Mouse (Mus musculus): ENCODE measurements around the gene Crybg3.
A peak's percentile ranks its signal among the peaks of the same experiment; 100 is the strongest.

Crybg3 gene

GRCm38 (mm10) chr16:59583515-59583914, 17.3 kb downstream of the Crybg3 start:
- no peak for DNase-seq (ENCODE audit: low read depth, low spot score)

GRCm38 (mm10) chr16:59579237-59579636, 21.5 kb downstream of the Crybg3 start:
- DNase-seq (ENCODE audit: low read depth, low spot score) = no peak

GRCm38 (mm10) chr16:59573961-59574360, 26.8 kb downstream of the Crybg3 start:
- DNase-seq (ENCODE audit: low read depth, low spot score) = no peak

- no peak for DNase-seq (ENCODE audit: low read depth, low spot score)
Observed at GRCm38 (mm10) chr16:59572685-59573084, 28.1 kb downstream of the Crybg3 start.

- no peak for DNase-seq (ENCODE audit: low read depth, low spot score)
Observed at GRCm38 (mm10) chr16:59570807-59571206, 30.0 kb downstream of the Crybg3 start.

- DNase-seq (ENCODE audit: low read depth, low spot score) = no peak
Observed at GRCm38 (mm10) chr16:59569837-59570236, 30.9 kb downstream of the Crybg3 start.

- peak; percentile 28 for DNase-seq (ENCODE audit: low read depth, low spot score)
Observed at GRCm38 (mm10) chr16:59567721-59568381, 32.9 kb downstream of the Crybg3 start.

GRCm38 (mm10) chr16:59566437-59566836, 34.3 kb downstream of the Crybg3 start:
- DNase-seq (ENCODE audit: low read depth, low spot score) = no peak

GRCm38 (mm10) chr16:59565631-59566030, 35.1 kb downstream of the Crybg3 start:
- DNase-seq (ENCODE audit: low read depth, low spot score) = no peak

GRCm38 (mm10) chr16:59564025-59564424, 36.8 kb downstream of the Crybg3 start:
- no peak for DNase-seq (ENCODE audit: low read depth, low spot score)

- no peak for DNase-seq (ENCODE audit: low read depth, low spot score)
Observed at GRCm38 (mm10) chr16:59559300-59560200, 41.2 kb downstream of the Crybg3 start.

- DNase-seq (ENCODE audit: low read depth, low spot score) = no peak
Observed at GRCm38 (mm10) chr16:59558916-59559299, 41.9 kb downstream of the Crybg3 start.

- DNase-seq (ENCODE audit: low read depth, low spot score) = no peak
Observed at GRCm38 (mm10) chr16:59553490-59554161, 47.2 kb downstream of the Crybg3 start.

- DNase-seq (ENCODE audit: low read depth, low spot score) = no peak
Observed at GRCm38 (mm10) chr16:59551507-59551906, 49.3 kb downstream of the Crybg3 start.

GRCm38 (mm10) chr16:59549631-59550030, 51.1 kb downstream of the Crybg3 start:
- no peak for DNase-seq (ENCODE audit: low read depth, low spot score)

- DNase-seq (ENCODE audit: low read depth, low spot score) = no peak
Observed at GRCm38 (mm10) chr16:59548582-59548947, 52.2 kb downstream of the Crybg3 start.

- peak; percentile 22 for DNase-seq (ENCODE audit: low read depth, low spot score)
Observed at GRCm38 (mm10) chr16:59547887-59548581, 52.7 kb downstream of the Crybg3 start.

GRCm38 (mm10) chr16:59547466-59547865, 53.3 kb downstream of the Crybg3 start:
- peak; percentile 78 for DNase-seq (ENCODE audit: low read depth, low spot score)

- no peak for DNase-seq (ENCODE audit: low read depth, low spot score)
Observed at GRCm38 (mm10) chr16:59545360-59545759, 55.4 kb downstream of the Crybg3 start.

GRCm38 (mm10) chr16:59541382-59541781, 59.4 kb downstream of the Crybg3 start:
- no peak for DNase-seq (ENCODE audit: low read depth, low spot score)

- DNase-seq (ENCODE audit: low read depth, low spot score) = no peak
Observed at GRCm38 (mm10) chr16:59540944-59541343, 59.8 kb downstream of the Crybg3 start.

GRCm38 (mm10) chr16:59535673-59536072, 65.1 kb downstream of the Crybg3 start:
- DNase-seq (ENCODE audit: low read depth, low spot score) = no peak
